Mouse (Mus musculus): ENCODE data around the gene Siae. TPM values are rescaled to one million over a fixed set of nuclear protein-coding genes. Genes with fewer than 3 reads are reported as not detected.

The Siae gene
- polyA plus RNA-seq, 1 experiment from 2014 or later, result 6.5 TPM

DNA sequence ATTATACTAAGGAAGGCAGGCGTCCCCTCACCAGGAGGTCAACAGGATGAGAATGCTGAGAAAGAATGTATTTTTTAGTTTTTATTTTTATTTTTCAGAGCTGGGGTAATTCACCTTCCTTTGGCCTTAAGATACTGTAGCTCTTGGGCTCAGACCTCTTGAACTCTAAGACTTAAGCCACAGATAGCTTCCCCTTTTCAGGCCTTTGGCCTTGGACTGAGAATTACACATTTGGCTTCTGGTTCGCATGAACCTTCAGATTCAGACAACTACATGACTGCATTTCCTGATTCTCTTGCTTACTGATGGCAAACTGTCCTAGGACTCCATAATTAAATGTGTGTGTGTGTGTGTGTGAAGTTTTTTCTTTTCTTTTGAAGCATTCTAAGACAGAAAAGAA, 43.1 kb downstream of the Siae start:
- H3K4me1 ChIP-seq, result no peaks in the 10 kb centered on the region
- H3K4me3 ChIP-seq, result no peak overlapping the region
- WGBS, result 78% methylated on average over 2 of the region's 2 CpGs
- DNase-seq (ENCODE audit: extremely low spot score, low spot score), result no peak
- H3K27me3 ChIP-seq (ENCODE audit: poor library complexity, severe bottlenecking), result no peaks in the 10 kb centered on the region
- no peaks in the 10 kb centered on the region for H3K9me3 ChIP-seq
- H3K27ac ChIP-seq, result no peak overlapping the region
- H3K36me3 ChIP-seq (replicated peaks), result no peaks in the 10 kb centered on the region

DNA sequence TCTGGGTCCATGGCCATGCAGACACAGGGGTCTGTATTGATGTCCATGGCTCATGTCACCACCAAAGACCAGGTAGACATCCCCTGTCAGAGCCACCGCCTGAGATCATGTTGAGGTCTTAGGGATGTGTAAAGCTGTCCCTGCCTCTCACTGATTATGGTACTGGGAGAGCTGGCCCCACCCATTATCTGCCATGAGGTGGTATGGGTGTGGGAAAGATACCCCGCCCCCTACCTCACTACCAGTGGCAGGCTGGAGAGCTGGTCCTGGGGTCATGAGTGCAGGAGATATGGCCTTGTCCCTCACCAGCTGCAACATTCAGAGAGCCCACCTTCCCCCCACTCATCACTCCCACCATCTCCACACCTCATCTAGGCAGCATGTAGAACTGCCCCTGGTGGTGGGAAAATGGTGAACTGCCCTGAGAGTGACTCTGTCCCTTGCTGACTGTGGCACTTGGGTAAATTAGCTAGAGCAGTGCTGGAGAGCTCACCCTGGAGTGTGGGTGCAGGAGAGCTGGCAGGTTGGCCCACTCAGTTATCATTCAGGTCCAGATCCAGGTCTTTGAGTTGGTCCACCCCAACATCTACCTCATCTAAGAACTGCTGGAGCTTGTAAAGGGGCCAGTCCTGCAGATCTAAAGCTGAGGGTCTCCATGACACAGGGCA, 45.2 kb downstream of the Siae start:
- no peak overlapping the region for H3K4me3 ChIP-seq
- H3K4me1 ChIP-seq, result no peaks in the 10 kb centered on the region
- no peak for DNase-seq (ENCODE audit: extremely low spot score, low spot score)
- no peaks in the 10 kb centered on the region for H3K9me3 ChIP-seq
- 94% methylated on average over 2 of the region's 2 CpGs for WGBS
- H3K27ac ChIP-seq, result no peak overlapping the region
- H3K36me3 ChIP-seq (replicated peaks), result no peaks in the 10 kb centered on the region
- H3K27me3 ChIP-seq (ENCODE audit: poor library complexity, severe bottlenecking), result no peaks in the 10 kb centered on the region

DNA sequence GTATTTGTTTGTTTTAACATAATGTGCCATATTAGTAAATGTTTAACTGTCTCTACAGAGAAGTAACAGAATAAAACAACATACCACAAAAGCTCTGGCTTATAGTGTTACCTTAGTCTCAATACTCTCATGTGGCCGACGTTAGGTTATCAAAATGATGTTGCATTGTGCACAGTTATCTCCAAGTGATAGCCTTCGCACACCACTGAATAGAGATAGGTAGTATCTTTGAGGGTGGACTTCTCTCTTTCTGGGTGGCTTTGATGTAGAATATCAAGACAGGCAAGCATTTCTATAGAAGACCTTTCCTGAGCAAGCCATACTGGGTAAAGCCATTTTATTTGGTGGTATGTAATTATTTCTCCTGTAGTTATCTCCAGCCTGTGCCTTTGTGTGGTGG, 49.6 kb downstream of the Siae start:
- Histone ChIP-seq H3K27me3 (ENCODE audit: poor library complexity, severe bottlenecking) (no peaks in the 10 kb centered on the region), H3K4me3 (no peak overlapping the region), H3K9me3 (no peaks in the 10 kb centered on the region), H3K27ac (no peak overlapping the region), H3K36me3 (replicated peaks) (no peaks in the 10 kb centered on the region), H3K4me1 (no peaks in the 10 kb centered on the region)
- no peak for DNase-seq (ENCODE audit: extremely low spot score, low spot score)
- 98% methylated on average over 3 of the region's 3 CpGs for WGBS

DNA sequence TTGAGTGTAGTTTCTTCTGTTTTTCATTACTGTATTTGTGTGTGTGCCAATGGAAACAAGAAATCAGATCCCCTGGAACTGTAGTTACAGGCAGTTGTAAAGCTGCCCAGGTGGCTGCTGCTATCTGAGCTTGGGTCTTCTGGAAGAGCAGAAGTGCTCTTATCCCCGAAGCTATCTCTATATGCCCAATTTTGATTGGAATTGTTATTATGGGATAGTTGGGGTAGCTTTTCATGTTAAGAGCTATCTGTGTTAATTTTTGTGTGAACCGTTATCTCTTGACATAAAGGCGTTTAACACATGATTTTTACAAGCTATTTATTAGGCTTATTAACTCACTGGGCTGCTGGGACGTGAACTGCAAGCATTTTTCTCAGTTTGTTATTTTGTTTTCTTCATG, 54.1 kb downstream of the Siae start:
- 82% methylated on average over 4 of the region's 4 CpGs for WGBS
- H3K27ac ChIP-seq, result no peak overlapping the region
- no peak overlapping the region for H3K4me3 ChIP-seq
- H3K27me3 ChIP-seq (ENCODE audit: poor library complexity, severe bottlenecking), result no peaks in the 10 kb centered on the region
- no peaks in the 10 kb centered on the region for H3K9me3 ChIP-seq
- no peaks in the 10 kb centered on the region for H3K36me3 ChIP-seq (replicated peaks)
- peaks cover 14% of the 10 kb centered on the region for H3K4me1 ChIP-seq
- no peak for DNase-seq (ENCODE audit: extremely low spot score, low spot score)

DNA sequence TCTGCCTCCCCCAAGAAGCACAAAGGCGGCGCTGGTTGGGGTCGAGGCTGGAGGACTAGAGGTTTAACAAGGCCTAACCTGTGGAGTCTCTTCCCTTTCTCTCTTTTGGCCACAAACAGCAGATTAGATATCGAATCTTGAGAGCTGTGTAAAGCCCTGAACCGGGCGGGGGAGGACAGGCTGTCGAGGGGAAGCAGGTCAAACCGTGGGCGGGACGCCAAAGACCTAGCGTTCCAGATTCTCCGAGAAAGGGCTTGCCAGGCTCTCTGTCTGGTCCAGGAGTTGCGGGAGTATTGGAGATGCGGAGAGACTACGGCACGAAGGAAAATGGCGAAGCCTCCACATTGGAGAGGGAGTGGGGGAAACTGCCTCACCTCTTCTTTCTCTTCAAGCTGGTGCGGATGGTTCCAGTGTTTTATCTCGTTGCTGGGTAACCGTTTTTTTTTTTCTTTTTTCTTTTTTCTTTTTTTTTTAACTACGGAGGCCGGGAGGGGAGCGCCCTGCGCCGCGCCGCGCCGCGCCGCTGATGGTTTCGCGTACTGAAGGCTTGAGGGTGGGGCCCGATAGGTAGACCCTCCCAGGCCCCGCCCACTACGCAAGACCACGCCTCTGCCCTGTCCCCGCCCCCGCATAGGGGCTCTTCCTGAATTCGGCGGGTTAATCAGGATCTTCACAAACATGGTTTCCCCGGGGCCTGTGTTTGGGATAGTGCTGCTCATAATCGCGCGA, 57.8 kb downstream of the Siae start, which contains the start of gene Spa17:
Gene Spa17 (minus strand): TSS at position 541 of the 729 bp plus-strand sequence.
- WGBS, result under 1% methylated on average over 45 of the region's 45 CpGs
- Histone ChIP-seq H3K4me1 (peaks cover 14% of the 10 kb centered on the region), H3K36me3 (replicated peaks) (no peaks in the 10 kb centered on the region), H3K9me3 (no peaks in the 10 kb centered on the region), H3K27me3 (ENCODE audit: poor library complexity, severe bottlenecking) (peaks cover 5% of the 10 kb centered on the region), H3K4me3 (peak within 1 kb of the TSS; percentile 76), H3K27ac (peak within 1 kb of the TSS; percentile 93)
- peak; percentile 87 for DNase-seq (ENCODE audit: extremely low spot score, low spot score)

DNA sequence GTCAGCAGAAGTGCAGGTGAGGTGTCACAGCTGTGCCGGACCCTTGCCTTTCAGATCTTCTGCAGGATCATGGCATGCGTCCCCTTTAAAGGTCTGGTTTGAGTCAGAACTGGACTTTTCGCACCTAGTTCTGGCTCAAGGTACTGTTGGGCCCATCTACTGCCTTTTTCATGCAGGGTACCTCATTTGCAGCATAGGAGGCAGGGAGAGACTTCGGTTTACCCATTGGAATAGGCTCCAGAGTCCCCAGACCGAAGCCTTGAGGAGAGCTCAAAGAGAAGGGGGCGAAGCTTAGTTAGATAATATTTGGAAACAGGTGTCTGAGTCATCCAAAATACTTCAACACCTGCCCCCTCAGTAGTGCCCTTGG, 58.4 kb downstream of the Siae start:
- H3K9me3 ChIP-seq, result no peaks in the 10 kb centered on the region
- H3K27ac ChIP-seq, result peak overlapping the region; percentile 93
- DNase-seq (ENCODE audit: extremely low spot score, low spot score), result no peak
- peak overlapping the region; percentile 76 for H3K4me3 ChIP-seq
- WGBS, result 23% methylated on average over 6 of the region's 6 CpGs
- H3K27me3 ChIP-seq (ENCODE audit: poor library complexity, severe bottlenecking), result peaks cover 5% of the 10 kb centered on the region
- H3K36me3 ChIP-seq (replicated peaks), result no peaks in the 10 kb centered on the region
- peaks cover 14% of the 10 kb centered on the region for H3K4me1 ChIP-seq

DNA sequence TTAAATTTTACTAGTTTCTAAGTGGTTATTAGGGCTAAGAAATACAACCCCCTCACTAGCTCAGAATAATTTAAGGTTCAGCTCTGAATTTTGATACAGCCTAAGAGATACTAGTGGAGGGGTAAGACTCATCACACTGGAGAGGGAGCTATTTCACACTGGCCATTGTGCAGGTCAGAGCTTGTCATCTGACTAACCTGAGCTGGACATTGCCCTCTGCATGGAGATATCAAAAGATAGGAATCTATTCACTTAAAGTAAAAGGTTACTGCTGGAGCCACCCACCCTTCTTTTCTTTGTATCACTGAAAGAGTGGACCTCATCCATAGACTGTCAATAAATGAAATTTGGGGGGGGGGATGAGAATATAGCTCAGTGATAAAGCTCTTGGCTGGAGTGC, 58.8 kb downstream of the Siae start:
- Histone ChIP-seq H3K4me3 (peak overlapping the region; percentile 76), H3K4me1 (peaks cover 14% of the 10 kb centered on the region), H3K9me3 (no peaks in the 10 kb centered on the region), H3K36me3 (replicated peaks) (no peaks in the 10 kb centered on the region), H3K27ac (no peak overlapping the region), H3K27me3 (ENCODE audit: poor library complexity, severe bottlenecking) (peaks cover 5% of the 10 kb centered on the region)
- DNase-seq (ENCODE audit: extremely low spot score, low spot score), result no peak

DNA sequence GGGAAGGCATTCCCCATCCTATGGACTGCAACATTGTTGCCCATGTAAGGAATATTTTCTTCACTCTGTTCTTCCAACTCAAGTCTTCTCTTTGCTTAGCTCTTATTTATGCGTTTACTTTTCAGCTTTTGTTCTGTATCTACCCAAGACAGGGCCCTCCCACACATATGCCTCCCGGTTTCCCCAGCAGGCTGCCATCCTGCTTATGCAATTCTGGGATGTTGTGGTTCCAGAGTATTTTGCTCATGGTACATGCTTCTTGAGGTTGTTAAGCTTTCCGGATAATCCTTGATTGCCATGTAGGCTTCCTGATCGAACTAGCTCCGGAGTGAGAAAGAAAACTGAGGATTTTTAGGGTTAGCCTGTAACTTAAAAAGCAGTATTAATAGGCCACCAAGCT, 59.7 kb downstream of the Siae start:
- 67% methylated on average over 5 of the region's 5 CpGs for WGBS
- peaks cover 5% of the 10 kb centered on the region for H3K27me3 ChIP-seq (ENCODE audit: poor library complexity, severe bottlenecking)

DNA sequence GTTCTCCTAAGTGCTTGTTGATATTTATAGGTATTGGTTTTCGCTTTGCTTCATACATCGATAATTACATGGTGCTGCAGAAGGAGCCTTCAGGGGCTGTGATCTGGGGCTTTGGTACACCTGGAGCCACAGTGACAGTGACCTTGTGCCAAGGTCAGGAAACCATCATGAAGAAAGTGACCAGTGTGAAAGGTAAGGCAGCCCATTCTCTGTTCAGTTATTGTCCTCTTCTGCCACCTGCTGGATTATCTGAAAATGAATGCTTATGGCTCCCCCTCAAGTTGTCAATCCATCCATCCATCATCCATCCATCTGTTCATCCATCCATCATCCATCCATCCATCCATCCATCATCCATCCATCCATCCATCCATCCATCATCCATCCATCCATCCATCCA, 61.3 kb downstream of the Siae start:
- no peaks in the 10 kb centered on the region for H3K9me3 ChIP-seq
- peaks cover 14% of the 10 kb centered on the region for H3K4me1 ChIP-seq
- no peak overlapping the region for H3K27ac ChIP-seq
- H3K36me3 ChIP-seq (replicated peaks), result no peaks in the 10 kb centered on the region
- H3K4me3 ChIP-seq, result no peak overlapping the region
- no peak for DNase-seq (ENCODE audit: extremely low spot score, low spot score)
- 48% methylated on average over 2 of the region's 2 CpGs for WGBS
- H3K27me3 ChIP-seq (ENCODE audit: poor library complexity, severe bottlenecking), result peaks cover 5% of the 10 kb centered on the region

More for the DNA sequence above, 59.7 kb downstream of the Siae start:
- H3K27ac ChIP-seq, result no peak overlapping the region
- H3K36me3 ChIP-seq (replicated peaks), result no peaks in the 10 kb centered on the region
- no peak for DNase-seq (ENCODE audit: extremely low spot score, low spot score)
- no peak overlapping the region for H3K4me3 ChIP-seq
- H3K9me3 ChIP-seq, result no peaks in the 10 kb centered on the region
- peaks cover 14% of the 10 kb centered on the region for H3K4me1 ChIP-seq

DNA sequence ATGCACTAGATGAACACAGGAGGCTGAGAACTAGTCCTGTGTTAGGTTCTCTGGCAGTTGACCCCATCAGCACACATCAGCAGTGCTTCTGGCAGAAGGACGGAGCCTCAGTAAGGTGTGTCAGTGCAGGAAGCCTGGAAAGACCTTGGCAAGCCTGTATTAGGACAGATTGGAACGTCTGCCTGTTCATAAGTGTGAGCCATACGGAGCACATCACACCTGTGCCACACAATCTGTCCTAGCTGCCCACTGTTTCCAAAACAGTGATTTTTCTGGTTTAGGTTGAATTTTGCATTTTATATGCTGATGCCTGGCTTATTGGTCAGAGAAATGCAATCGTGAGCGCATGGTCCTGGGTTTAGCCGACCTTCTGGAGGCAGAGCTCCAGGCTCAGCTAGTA, 65.8 kb downstream of the Siae start:
- H3K4me1 ChIP-seq, result peaks cover 14% of the 10 kb centered on the region
- DNase-seq (ENCODE audit: extremely low spot score, low spot score), result no peak

DNA sequence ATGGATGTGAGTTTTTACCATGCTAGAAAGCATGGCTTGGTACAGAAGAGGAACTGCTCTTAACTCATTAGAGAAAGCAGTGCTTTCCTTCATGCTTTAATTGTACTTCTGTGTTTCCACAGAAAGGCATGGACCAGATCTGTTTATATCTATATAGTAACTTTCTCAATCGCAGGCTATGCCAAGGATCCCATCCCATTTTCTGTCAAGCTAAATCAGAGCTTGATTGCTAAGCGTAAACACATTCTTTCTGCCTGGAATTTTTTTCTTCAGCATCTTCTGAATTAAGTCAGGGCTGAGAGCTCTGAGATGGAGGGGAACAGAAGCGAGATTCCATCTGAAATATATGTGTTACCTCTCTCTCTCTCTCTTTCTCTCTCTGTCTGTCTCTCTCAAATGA, 68.5 kb downstream of the Siae start:
- no peak overlapping the region for H3K4me3 ChIP-seq
- no peak overlapping the region for H3K27ac ChIP-seq
- H3K27me3 ChIP-seq (ENCODE audit: poor library complexity, severe bottlenecking), result no peaks in the 10 kb centered on the region
- no peaks in the 10 kb centered on the region for H3K9me3 ChIP-seq
- H3K4me1 ChIP-seq, result peaks cover 20% of the 10 kb centered on the region
- no peak for DNase-seq (ENCODE audit: extremely low spot score, low spot score)
- WGBS, result 84% methylated on average over 3 of the region's 3 CpGs
- no peaks in the 10 kb centered on the region for H3K36me3 ChIP-seq (replicated peaks)

More for the DNA sequence above, 65.8 kb downstream of the Siae start:
- Histone ChIP-seq H3K36me3 (replicated peaks) (no peaks in the 10 kb centered on the region), H3K27me3 (ENCODE audit: poor library complexity, severe bottlenecking) (peaks cover 5% of the 10 kb centered on the region), H3K27ac (no peak overlapping the region), H3K4me3 (no peak overlapping the region), H3K9me3 (no peaks in the 10 kb centered on the region)
- WGBS, result 89% methylated on average over 6 of the region's 6 CpGs

DNA sequence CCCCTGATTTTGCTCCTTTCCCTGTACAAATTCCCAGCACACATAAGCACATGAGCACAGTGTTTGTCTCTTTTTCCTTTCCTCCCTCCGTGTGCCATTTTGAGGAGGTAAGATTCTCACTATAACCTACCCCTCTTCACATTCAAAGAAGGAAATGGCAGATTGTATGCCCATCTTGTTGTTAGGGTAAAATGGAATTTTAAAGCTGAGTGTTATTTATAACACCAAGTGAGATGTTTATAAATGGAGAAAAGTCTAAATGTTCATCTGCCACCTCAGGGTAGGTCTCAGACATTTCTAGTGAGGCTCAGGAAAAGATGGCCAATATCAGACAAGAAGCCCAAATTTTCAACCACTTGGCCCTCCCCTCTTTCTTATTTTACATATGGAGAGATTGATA, 69.0 kb downstream of the Siae start:
- no peak for DNase-seq (ENCODE audit: extremely low spot score, low spot score)
- 80% methylated on average over 1 of the region's 1 CpGs for WGBS
- Histone ChIP-seq H3K4me1 (peaks cover 20% of the 10 kb centered on the region), H3K27ac (no peak overlapping the region), H3K4me3 (no peak overlapping the region), H3K36me3 (replicated peaks) (no peaks in the 10 kb centered on the region), H3K9me3 (no peaks in the 10 kb centered on the region), H3K27me3 (ENCODE audit: poor library complexity, severe bottlenecking) (no peaks in the 10 kb centered on the region)

DNA sequence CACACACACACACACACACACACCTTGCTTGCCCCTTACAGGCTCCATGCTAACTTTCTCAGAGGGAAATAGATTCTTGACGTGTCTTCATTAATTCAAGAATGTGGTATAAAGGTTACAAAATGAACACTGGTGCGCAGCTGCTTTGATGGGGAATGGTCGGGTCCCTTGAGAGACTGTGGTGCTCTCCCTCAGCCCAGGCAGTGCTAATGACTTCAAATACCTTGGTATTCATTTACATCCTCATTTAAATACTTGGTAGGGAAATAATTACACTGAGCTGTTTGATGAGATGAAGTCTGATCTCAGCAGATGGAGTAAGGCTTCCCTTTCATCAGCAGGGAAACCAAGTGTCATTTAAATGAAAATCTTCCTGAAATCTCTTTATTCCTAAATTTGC, 69.6 kb downstream of the Siae start:
- no peak for DNase-seq (ENCODE audit: extremely low spot score, low spot score)
- Histone ChIP-seq H3K27ac (no peak overlapping the region), H3K4me1 (peaks cover 20% of the 10 kb centered on the region), H3K9me3 (no peaks in the 10 kb centered on the region), H3K4me3 (no peak overlapping the region), H3K27me3 (ENCODE audit: poor library complexity, severe bottlenecking) (no peaks in the 10 kb centered on the region), H3K36me3 (replicated peaks) (no peaks in the 10 kb centered on the region)
- WGBS, result 44% methylated on average over 3 of the region's 3 CpGs

All from forebrain, embryonic 10.5 days (tissue).